Mouse (Mus musculus) lung, postnatal 0 days (tissue): Measurements from ENCODE around the gene Sdhb.

ENCODE experiments used
- CTCF ChIP-seq: IDR thresholded peaks from 2 replicates; pipeline ENCODE4 v1.5.1; 2016; ENCODE audit warnings: antibody characterized with exemption, mild to moderate bottlenecking
- EP300 ChIP-seq: IDR thresholded peaks from 2 replicates; pipeline ENCODE4 v1.6.1; 2016; ENCODE audit warnings: antibody characterized with exemption, mild to moderate bottlenecking, control low read depth

DNA sequence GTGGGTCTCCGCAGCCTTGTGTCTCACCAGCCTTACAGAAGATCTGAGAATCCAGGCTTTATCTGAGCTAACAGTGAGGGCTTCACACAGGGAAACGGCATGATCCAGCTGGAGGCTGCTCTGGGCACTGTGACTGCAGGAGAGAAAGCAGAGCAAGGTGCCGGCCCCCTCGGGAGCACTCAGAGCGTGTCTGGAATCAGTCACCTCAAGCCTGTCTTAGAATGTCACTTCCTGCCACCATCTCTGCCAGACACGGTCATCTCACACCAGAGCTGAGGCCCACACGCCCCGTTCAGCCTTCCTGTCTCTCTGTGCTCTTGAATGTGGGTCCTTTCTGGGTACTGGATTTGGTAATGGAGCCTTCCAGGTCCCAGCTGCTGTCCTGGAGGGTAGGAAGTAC is 35.4 kb upstream of the Sdhb start:
- no peak for TF ChIP-seq CTCF
- no peak for TF ChIP-seq EP300
